Mouse (Mus musculus) liver, embryonic 16.5 days (tissue): ENCODE data around the gene Spic. TPM values are rescaled to one million over a fixed set of nuclear protein-coding genes. Genes with fewer than 3 reads are reported as not detected.

Experiments
- polyA plus RNA-seq: library from polyadenylated mRNA; unstranded; fragments of >200 nt; fragmentation: Nextera tagmentation; extraction: Ambion mirVana; gene quantifications from 2 replicates; pipeline ENCODE4 v1.2.1, GENCODE M21; 2015

Spic gene
- polyA plus RNA-seq, 1 experiment from 2014 or later, result 11.8 TPM

Other genes with a start within 250 kb of the Spic start
- gene Sycp3, start 225.4 kb downstream of the Spic start, polyA plus RNA-seq, result not detected in 2 replicates
- 2.5 and 2.6 TPM in 2 replicates for gene Chpt1, start 180.9 kb downstream of the Spic start, polyA plus RNA-seq
- 8.1 and 17.9 TPM in 2 replicates for gene Mybpc1, start 79.9 kb downstream of the Spic start, polyA plus RNA-seq
- 56.4 and 63.9 TPM in 2 replicates for gene Arl1, start 45.8 kb upstream of the Spic start, polyA plus RNA-seq
- 4.5 and 4.7 TPM in 2 replicates for gene Utp20, start 141.8 kb upstream of the Spic start, polyA plus RNA-seq
- gene Slc5a8, start 201.0 kb upstream of the Spic start, polyA plus RNA-seq, result 0.02 TPM in 1 of 2 replicates, not detected in the other